Mouse (Mus musculus): Measurements from ENCODE around the gene Pgpep1l.

DNA sequence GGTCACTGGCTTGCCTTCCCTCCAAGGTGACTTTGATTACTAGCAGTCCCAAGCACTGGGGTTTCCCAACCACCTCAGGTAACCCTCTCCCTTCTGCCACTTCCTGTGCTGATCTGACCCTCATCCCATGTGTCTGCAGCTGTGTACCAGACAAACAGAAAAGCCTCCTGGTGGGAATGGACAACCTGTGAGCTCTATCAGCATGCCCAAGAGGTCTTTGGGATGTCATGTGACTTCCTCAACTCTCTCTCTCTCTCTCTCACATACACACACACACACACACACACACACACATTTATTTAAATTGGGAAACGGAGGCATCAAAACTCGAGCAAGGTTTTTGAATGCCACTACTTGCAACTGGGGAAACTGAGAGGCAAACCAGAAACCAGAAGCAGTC, 6.3 kb downstream of the Pgpep1l start:
- TF ChIP-seq CTCF (IDR thresholded peaks at IDR 0.05; ENCODE audit: extremely low read depth, insufficient read length, insufficient replicate concordance, low read depth, low read length) (no peak), POLR2A (IDR thresholded peaks at IDR 0.05; ENCODE audit: low read depth, low read length) (no peak)

All from small intestine, adult 2 months (tissue).